ENCODE assay signal across 8 mouse cellular contexts in genomic region chr7:64391479-64391878, GRCm38 (mm10). TPM values are rescaled to one million over a fixed set of nuclear protein-coding genes. Genes with fewer than 3 reads are reported as not detected.
DNase-seq lines count a peak whose midpoint lies in the region; ATAC-seq and TF ChIP-seq lines count a peak whose summit lies in the region.

No protein-coding gene starts in this region.

- no peak for ATAC-seq in lung, embryonic 14.5 days (ENCODE audit: insufficient read depth)
- no peak for ATAC-seq in forebrain, postnatal 0 days
- no peak for ATAC-seq in liver, embryonic 11.5 days (replicated peaks; ENCODE audit: low FRiP score)
- no peak for ATAC-seq in stomach, embryonic 14.5 days (ENCODE audit: insufficient number of reproducible peaks, insufficient read depth, low FRiP score, low read depth)
- ATAC-seq in inflammation-experienced regulatory T-cells, adult 6 months, result no peak

- no peaks in the 10 kb centered on the region; the same call in 1 of the 2 replicates for H3K4me1 ChIP-seq in lung, embryonic 14.5 days (ENCODE audit: insufficient read depth)
- peaks cover 2% of the 10 kb centered on the region; the same call in 1 of the 2 replicates for H3K4me1 ChIP-seq in brown adipose tissue, adult 24 weeks (ENCODE audit: control insufficient read depth, insufficient read depth, insufficient read length, low read length)
- 0 out of 2 replicates have a peak, but pooled peaks cover 8% of the 10 kb centered on the region for H3K4me1 ChIP-seq in forebrain, postnatal 0 days (ENCODE audit: insufficient read depth)
- peaks cover 6% of the 10 kb centered on the region for H3K4me1 ChIP-seq in liver, embryonic 11.5 days (replicated peaks; ENCODE audit: control insufficient read depth, insufficient read depth, low read length)
- H3K4me1 ChIP-seq in stomach, embryonic 14.5 days (ENCODE audit: control insufficient read depth, insufficient read depth, low read length), result peaks cover 2% of the 10 kb centered on the region; the same call in 1 of the 2 replicates

- TF ChIP-seq CTCF in lung, embryonic 14.5 days (IDR thresholded peaks at IDR 0.05; ENCODE audit: low read depth), result no peak
- TF ChIP-seq CTCF in forebrain, postnatal 0 days (IDR thresholded peaks at IDR 0.05; ENCODE audit: low read depth), result no peak

- no peak overlapping the region; the same call in 1 of the 2 replicates for H3K27ac ChIP-seq in lung, embryonic 14.5 days (ENCODE audit: low read depth)
- H3K27ac ChIP-seq in brown adipose tissue, adult 24 weeks (replicated peaks; ENCODE audit: low read depth, low read length), result no peak overlapping the region; the same call in 1 of the 2 replicates
- H3K27ac ChIP-seq in forebrain, postnatal 0 days (ENCODE audit: low read depth, low read length), result peak overlapping the region; percentile 77; the same call in 1 of the 2 replicates
- no peak overlapping the region for H3K27ac ChIP-seq in liver, embryonic 11.5 days (ENCODE audit: low read depth, low read length)
- no peak overlapping the region; the same call in 1 of the 2 replicates for H3K27ac ChIP-seq in stomach, embryonic 14.5 days (ENCODE audit: low read length)

- DNase-seq in lung, embryonic 14.5 days, result no peak
- DNase-seq in lung, postnatal 25 days (ENCODE audit: low spot score), result no peak
- no peak for DNase-seq in forebrain, postnatal 0 days
- peak; percentile 52 for DNase-seq in liver, embryonic 11.5 days (ENCODE audit: low spot score)
- no peak for DNase-seq in right cerebral cortex, postnatal 4 days

- peak overlapping the region; percentile 71 for H3K9ac ChIP-seq in lung, embryonic 14.5 days
- H3K9ac ChIP-seq in forebrain, postnatal 0 days, result peak overlapping the region; percentile 76
- H3K9ac ChIP-seq in liver, embryonic 11.5 days (ENCODE audit: low read depth, low read length), result peak overlapping the region; percentile 81
- peak overlapping the region; percentile 51 for H3K9ac ChIP-seq in stomach, embryonic 14.5 days (replicated peaks; ENCODE audit: low read depth, low read length)

- peaks cover 28% of the 10 kb centered on the region for H3K36me3 ChIP-seq in lung, embryonic 14.5 days (ENCODE audit: insufficient read depth)
- H3K36me3 ChIP-seq in forebrain, postnatal 0 days (ENCODE audit: insufficient read depth), result peaks cover 17% of the 10 kb centered on the region
- peaks cover 12% of the 10 kb centered on the region for H3K36me3 ChIP-seq in liver, embryonic 11.5 days (ENCODE audit: control insufficient read depth, insufficient read depth, low read length)
- H3K36me3 ChIP-seq in stomach, embryonic 14.5 days (ENCODE audit: control insufficient read depth, insufficient read depth, low read length), result peaks cover 13% of the 10 kb centered on the region; the same call in 1 of the 2 replicates

- peak overlapping the region; percentile 72 for H3K4me2 ChIP-seq in lung, embryonic 14.5 days
- peak overlapping the region; percentile 95 for H3K4me2 ChIP-seq in forebrain, postnatal 0 days (ENCODE audit: low read depth)
- H3K4me2 ChIP-seq in liver, embryonic 11.5 days, result peak overlapping the region; percentile 89
- H3K4me2 ChIP-seq in stomach, embryonic 14.5 days (replicated peaks; ENCODE audit: low read depth, low read length), result peak overlapping the region; percentile 81

- WGBS in lung, embryonic 14.5 days, result 3% methylated on average over 8 of the region's 8 CpGs
- 3% methylated on average over 8 of the region's 8 CpGs for WGBS in forebrain, postnatal 0 days
- 3% methylated on average over 8 of the region's 8 CpGs for WGBS in liver, embryonic 11.5 days
- WGBS in stomach, embryonic 14.5 days, result 3% methylated on average over 8 of the region's 8 CpGs

- H3K9me3 ChIP-seq in lung, embryonic 14.5 days (ENCODE audit: low read depth, low read length), result no peaks in the 10 kb centered on the region
- H3K9me3 ChIP-seq in forebrain, postnatal 0 days (ENCODE audit: low read length), result no peaks in the 10 kb centered on the region
- no peaks in the 10 kb centered on the region for H3K9me3 ChIP-seq in liver, embryonic 11.5 days (ENCODE audit: control insufficient read depth, low read length)
- H3K9me3 ChIP-seq in stomach, embryonic 14.5 days (ENCODE audit: control insufficient read depth, low read depth, low read length), result no peaks in the 10 kb centered on the region

- peak overlapping the region; percentile 74 for H3K4me3 ChIP-seq in lung, embryonic 14.5 days (ENCODE audit: low read depth, low read length)
- peak overlapping the region; percentile 77 for H3K4me3 ChIP-seq in brown adipose tissue, adult 24 weeks (ENCODE audit: insufficient read depth, low read depth, low read length)
- H3K4me3 ChIP-seq in forebrain, postnatal 0 days (ENCODE audit: low read depth, low read length), result peak overlapping the region; percentile 57
- H3K4me3 ChIP-seq in liver, embryonic 11.5 days (ENCODE audit: low read depth, low read length), result peak overlapping the region; percentile 84
- peak overlapping the region; percentile 74 for H3K4me3 ChIP-seq in stomach, embryonic 14.5 days (ENCODE audit: low read depth, low read length)

- no peaks in the 10 kb centered on the region for H3K27me3 ChIP-seq in lung, embryonic 14.5 days (ENCODE audit: insufficient read depth, low read length)
- H3K27me3 ChIP-seq in forebrain, postnatal 0 days (ENCODE audit: insufficient read depth, low read length), result no peaks in the 10 kb centered on the region
- no peaks in the 10 kb centered on the region for H3K27me3 ChIP-seq in liver, embryonic 11.5 days (replicated peaks; ENCODE audit: control insufficient read depth, insufficient read depth, low read length)
- H3K27me3 ChIP-seq in stomach, embryonic 14.5 days (ENCODE audit: control insufficient read depth, insufficient read depth, low read length), result no peaks in the 10 kb centered on the region

RNA-seq across cellular contexts. Expression of gene Mphosph10, which starts 0.6 kb away (rescaled TPM):
- polyA plus RNA-seq in lung, embryonic 14.5 days (2014; fragmentation: Nextera tagmentation; extraction: Ambion mirVana), result 43.4 and 47.4 TPM in 2 replicates
- 16.9 and 19.6 TPM in 2 replicates for polyA plus RNA-seq in brown adipose tissue, adult 24 weeks (2012; ENCODE audit: insufficient read depth, insufficient read length, missing spikeins)
- total RNA-seq in forebrain, postnatal 0 days (2014; rRNA removed), result 17.3 and 18.9 TPM in 2 replicates
- 20.0 and 21.5 TPM in 2 replicates for polyA plus RNA-seq in forebrain, postnatal 0 days (2015; fragmentation: Nextera tagmentation; extraction: Ambion mirVana)
- 73.4 and 75.8 TPM in 2 replicates for polyA plus RNA-seq in liver, embryonic 11.5 days (2014; fragmentation: Nextera tagmentation; extraction: Ambion mirVana)
- 34.7 and 40.1 TPM in 2 replicates for polyA plus RNA-seq in stomach, embryonic 14.5 days (2014; fragmentation: Nextera tagmentation; extraction: Ambion mirVana)
- 10 to 100 TPM; 47.1 to 57.7 (median 56.0) TPM for polyA plus RNA-seq in inflammation-experienced regulatory T-cells, adult 6 months (2017; shearing (Covaris generic))

RNA-seq across cellular contexts. Expression of gene Mcee, which starts 0.9 kb away (rescaled TPM):
- 54.8 and 56.8 TPM in 2 replicates for polyA plus RNA-seq in lung, embryonic 14.5 days (2014; fragmentation: Nextera tagmentation; extraction: Ambion mirVana)
- polyA plus RNA-seq in brown adipose tissue, adult 24 weeks (2012; ENCODE audit: insufficient read depth, insufficient read length, missing spikeins), result 415 and 427 TPM in 2 replicates
- total RNA-seq in forebrain, postnatal 0 days (2014; rRNA removed), result 12.4 and 13.7 TPM in 2 replicates
- 38.4 and 41.6 TPM in 2 replicates for polyA plus RNA-seq in forebrain, postnatal 0 days (2015; fragmentation: Nextera tagmentation; extraction: Ambion mirVana)
- polyA plus RNA-seq in liver, embryonic 11.5 days (2014; fragmentation: Nextera tagmentation; extraction: Ambion mirVana), result 53.8 and 57.8 TPM in 2 replicates
- polyA plus RNA-seq in stomach, embryonic 14.5 days (2014; fragmentation: Nextera tagmentation; extraction: Ambion mirVana), result 74.6 and 78.5 TPM in 2 replicates
- 10 to 100 TPM; 18.8 to 22.3 (median 21.0) TPM for polyA plus RNA-seq in inflammation-experienced regulatory T-cells, adult 6 months (2017; shearing (Covaris generic))

RNA-seq across cellular contexts. Expression of gene Fan1, which starts 17.6 kb away (rescaled TPM):
- polyA plus RNA-seq in lung, embryonic 14.5 days (2014; fragmentation: Nextera tagmentation; extraction: Ambion mirVana), result 4.8 and 5.0 TPM in 2 replicates
- 2.3 and 3.0 TPM in 2 replicates for polyA plus RNA-seq in brown adipose tissue, adult 24 weeks (2012; ENCODE audit: insufficient read depth, insufficient read length, missing spikeins)
- total RNA-seq in forebrain, postnatal 0 days (2014; rRNA removed), result 6.5 and 11.2 TPM in 2 replicates
- 1.6 and 4.0 TPM in 2 replicates for polyA plus RNA-seq in forebrain, postnatal 0 days (2015; fragmentation: Nextera tagmentation; extraction: Ambion mirVana)
- 3.4 and 4.1 TPM in 2 replicates for polyA plus RNA-seq in liver, embryonic 11.5 days (2014; fragmentation: Nextera tagmentation; extraction: Ambion mirVana)
- polyA plus RNA-seq in stomach, embryonic 14.5 days (2014; fragmentation: Nextera tagmentation; extraction: Ambion mirVana), result 9.4 and 11.7 TPM in 2 replicates
- polyA plus RNA-seq in inflammation-experienced regulatory T-cells, adult 6 months (2017; shearing (Covaris generic)), result 1 to 10 TPM; 2.9 to 5.4 (median 4.3) TPM
